Mouse (Mus musculus) liver (tissue): ENCODE results near the gene Klf17.
"Not testable (repeated sequence)": the region's sequence is repeated elsewhere in the genome, so short reads cannot be mapped to it uniquely, and the experiment has no call there.

Source experiments
- DNase-seq: peaks from one replicate; pipeline ENCODE4 v3.0.0-alpha.2; 2020; ENCODE audit warnings: mixed read lengths

Gene Klf17

DNA sequence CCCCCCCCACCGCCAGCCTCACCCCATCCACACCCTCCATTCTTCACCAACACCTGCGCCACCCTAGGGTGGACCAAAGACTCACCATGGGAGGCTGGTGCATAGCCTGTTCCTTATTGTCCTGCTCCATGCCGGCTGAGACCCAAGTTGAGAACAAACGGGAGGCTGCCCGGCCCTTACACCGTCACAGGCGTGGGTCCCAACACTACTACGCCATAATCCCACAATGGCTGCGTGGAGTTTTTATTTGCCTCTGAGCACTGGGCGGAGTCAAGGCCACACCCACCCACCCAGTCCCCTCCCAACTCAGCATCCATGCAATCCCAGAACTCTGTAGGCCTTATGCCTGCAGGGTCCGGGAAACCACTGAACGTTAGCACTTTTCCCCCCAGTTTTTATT, at the start of gene Klf17:
Gene Klf17, minus strand, starts transcription at position 233 of the 400 bp plus-strand sequence.
- DNase-seq, result no peak

DNA sequence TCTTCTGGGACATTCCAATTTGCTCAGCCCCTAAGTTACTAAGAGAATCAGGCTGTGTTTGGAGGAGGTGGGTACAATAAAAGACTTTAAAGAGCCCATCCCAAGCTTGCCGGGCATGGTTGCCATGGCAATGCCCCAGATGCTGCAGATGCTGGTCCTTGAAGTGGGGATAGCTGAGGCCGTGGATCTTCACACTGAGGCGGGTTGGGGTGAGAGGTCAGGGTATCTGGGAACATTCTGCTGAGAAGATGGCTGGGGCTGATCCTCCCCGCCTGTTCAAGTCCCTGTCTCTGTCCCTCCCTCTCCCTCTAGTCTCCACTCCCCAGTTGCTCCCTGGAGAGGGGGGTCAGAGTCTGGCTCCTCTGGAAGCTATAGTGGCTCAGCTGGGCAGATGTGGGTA, 48.9 kb upstream of the Klf17 start:
- no peak for DNase-seq

DNA sequence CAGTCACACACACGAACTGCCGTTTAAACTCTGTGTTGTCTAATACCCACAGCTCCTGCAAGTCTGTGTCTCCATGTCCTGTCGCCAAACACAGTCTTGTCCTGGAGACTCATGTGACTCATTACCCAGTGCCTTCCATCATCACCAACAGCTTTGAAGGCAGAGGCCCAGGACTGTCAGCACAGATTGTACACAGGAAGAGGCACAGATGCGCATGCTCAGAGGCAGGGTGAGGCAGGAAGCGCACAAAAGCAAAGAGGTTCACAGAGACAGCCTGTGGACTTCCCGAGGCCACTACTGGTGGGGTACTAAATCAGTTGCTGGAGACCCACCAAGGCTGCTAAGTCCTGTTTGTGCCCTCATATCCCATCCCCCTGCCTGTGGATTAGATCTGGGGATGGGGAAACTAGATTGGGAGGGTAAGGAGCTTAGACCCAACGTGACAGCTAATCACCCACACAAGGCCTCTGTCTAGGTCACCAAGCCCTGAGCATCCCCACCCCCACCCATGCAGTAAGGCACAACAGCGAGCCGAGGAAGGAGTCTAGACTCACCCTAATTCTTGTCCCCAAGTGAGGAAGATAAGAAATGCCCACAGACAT, 48.2 kb upstream of the Klf17 start:
- DNase-seq, result no peak

DNA sequence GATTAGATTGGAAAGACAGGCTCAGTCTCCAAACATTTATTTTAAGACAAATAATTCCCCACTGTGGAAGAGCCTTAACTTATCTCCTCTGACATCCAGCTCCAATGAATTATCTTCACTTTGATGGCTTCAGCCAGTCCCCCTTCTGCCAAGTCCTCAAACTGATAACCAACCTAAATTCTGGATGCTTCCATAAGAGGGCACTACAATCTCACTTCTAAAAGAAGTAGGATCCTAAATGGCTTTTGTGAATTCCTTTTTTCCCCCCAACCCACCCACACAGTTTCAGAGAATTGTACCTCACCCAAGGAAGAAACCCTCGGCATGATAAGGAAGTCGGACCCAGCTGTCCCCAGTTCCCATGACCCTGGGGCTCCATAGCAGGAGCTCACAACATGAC, 45.5 kb upstream of the Klf17 start:
- no peak for DNase-seq

DNA sequence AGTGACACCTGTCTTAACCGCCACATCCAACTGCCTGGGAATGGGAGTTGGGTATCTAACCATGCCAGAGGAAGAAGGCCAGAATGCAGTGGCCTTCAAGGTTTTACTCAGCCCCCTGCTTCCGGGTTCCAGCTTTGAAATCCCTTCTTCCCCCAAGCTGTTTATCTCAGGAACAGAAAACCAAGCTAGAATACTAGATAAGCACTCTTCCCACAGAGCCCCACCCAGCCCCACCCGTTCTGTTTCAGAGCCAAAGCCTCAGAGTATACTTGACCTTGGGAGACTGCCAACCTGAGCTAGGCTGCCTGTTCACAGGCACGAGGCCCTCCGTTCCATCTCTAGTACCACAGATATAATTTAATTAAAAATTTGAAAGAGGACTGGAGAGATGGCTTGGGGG, 41.5 kb upstream of the Klf17 start:
- peak; percentile 69 for DNase-seq

DNA sequence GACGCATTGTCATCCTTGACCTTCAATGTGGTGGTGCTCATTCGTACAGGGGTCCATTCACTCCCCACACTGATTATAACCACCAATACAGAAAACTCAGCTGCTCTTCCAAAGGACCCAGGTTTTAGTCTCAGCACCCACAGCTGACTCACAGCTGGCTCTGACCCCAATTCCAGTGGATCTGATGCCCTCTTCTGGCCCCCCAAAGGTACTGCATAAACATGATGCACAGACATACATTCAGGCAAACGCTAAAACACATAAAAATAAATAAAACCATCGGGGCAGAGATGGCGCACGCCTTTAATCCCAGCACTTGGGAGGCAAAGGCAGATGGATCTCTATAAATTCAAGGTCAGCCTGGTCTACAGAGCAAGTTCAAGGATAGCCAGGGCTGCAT, 34.5 kb upstream of the Klf17 start:
- DNase-seq, result no peak

DNA sequence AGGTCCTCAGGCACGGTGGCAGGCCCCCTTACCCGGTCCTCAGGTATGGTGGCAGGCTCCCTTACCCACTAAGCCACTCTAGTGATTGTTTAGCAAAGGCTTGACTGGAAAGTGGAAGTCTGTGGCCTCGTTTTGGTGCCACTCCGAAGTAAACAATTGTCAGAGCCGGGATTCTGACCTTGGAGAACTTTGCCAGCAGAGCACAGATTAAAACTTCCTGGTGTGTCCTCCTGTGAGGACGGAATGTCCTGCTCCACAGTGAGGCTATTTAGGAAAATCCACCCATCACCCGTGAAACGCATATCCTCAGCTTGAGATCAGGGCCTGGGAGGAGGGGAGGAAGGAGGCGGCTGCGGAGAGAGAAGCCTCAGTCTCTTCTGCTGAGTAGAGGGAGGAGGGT, 22.9 kb upstream of the Klf17 start:
- no peak for DNase-seq

DNA sequence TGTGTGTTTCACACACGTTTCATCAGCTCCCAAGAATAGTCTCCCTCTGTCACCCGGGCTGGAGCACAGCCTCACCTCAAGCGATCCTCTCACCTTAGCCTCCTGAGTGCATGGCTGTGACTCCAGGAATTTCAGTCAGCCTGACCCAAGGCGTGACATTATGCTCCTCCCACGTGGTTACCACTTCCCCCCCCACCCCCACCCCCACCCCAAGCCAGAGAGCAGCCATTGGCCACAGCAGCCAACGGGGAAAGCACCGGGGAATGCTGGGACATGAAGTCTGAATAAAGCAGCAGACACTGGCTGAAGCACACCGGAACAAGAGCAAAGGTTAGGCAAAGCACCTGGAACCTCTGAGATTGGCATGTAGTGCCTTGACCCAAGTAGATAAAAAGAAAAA, 21.5 kb upstream of the Klf17 start:
- DNase-seq, result peak; percentile 80

DNA sequence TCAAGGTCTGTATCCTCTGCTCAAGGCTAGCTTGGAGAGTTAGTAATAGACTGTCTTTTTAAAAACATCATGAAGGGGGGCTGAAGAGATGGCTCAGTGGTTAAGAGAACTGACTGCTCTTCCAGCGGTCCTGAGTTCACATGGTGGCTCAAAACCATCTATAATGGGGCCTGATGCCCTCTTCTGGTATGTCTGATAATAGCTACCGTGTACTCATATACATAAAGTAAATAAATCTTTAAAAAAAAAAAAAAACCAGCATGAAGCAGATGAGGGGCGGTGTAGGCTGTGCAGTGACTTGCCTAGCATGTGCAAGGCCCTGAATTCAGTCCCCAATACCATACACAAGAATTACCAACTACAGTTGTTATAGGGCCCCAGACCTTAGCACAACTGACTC, 17.5 kb upstream of the Klf17 start:
- DNase-seq, result no peak

DNA sequence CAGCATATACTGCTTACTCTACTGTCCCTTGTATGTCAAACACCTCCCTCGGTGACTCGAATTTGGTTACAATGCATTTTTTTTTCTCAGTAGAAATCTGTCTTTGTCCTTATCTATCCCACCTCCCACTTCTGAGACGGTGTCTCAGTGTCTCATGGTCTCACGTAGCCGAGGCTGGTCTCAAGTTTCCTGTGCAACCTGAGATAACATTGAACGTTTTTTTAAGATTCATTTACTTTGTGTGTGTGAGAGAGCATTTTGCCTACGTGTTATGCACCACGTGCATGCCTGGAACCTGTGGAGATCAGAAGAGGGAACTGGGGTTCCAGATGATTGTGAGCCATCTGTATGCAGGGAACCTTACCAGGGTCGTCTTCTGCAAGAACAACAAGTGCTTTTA, 7.5 kb upstream of the Klf17 start:
- DNase-seq, result no peak

DNA sequence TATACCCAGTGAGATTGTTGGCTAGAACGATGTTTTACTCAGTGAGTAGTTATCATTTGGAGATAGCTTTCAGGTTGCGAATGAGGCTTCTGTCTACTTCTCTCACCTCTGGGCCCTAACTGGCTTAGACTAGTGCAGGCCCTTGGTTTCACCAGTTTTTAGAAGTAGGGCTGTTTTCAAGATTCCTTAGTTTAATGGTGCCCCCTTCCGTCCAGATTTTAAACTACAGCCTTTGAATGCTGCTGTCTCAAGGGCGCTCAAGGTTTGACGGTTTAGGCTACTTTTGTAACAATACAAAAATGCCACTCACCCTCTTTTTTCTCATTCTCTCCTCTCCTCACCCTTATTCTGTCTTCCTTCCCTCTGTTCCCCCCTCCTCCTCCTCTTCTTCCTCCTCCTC, 5.5 kb upstream of the Klf17 start:
- DNase-seq, result peak; percentile 50

DNA sequence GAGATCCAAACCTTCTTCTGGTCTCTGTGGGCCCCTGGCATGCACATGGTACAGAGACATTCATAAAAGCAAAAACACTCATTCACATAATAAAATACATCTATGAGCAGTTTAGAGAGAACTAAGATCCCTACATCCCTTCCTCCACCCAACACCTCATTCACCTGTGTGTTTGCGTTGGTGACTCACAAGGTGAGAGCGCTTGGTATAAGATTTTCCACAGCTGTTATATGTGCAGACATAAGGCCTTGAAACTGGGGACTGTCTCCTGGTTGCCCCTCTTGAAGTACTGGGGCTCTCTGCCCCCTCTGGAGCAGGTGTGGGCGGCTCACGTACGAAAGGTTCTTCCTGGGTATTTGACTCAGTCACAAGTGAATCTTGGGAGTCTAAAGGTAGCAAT, 5.3 kb downstream of the Klf17 start:
- no peak for DNase-seq

DNA sequence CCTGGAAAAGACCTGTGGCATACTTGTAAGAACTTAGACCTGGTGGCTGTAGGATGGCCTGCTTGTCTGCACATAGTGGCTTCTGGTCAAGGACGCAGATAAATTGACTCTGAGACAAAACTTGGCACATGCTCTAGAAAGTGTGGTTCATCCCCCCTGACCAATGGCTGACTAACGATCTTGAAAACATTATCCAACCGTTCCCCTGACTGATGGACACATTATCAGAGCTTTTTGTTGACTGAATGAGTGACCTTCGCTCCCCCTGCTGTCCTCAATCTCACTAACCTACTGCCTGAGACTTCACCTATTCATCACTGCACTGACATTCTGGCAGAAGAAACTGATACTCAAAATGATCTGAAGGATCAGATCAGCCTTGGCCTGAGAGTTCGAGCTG, 13.0 kb downstream of the Klf17 start:
- not testable (repeated sequence) for DNase-seq

DNA sequence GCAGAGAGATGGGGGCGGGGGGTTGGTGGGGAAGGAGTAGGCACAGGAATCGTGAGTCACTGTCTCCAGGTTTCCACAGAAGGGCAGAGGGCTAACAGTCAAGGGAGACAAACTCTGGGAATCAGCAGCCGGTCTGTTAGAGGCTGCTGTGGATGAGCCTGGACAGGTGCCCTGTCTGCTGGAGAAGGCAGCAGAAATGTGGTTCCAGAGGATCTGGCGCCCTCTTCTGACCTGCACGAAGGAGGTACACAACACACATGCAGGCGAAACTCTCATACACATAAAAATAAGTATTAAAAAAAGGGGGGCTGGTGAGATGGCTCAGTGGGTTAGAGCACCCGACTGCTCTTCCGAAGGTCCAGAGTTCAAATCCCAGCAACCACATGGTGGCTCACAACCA, 27.9 kb downstream of the Klf17 start:
- DNase-seq, result peak; percentile 25

DNA sequence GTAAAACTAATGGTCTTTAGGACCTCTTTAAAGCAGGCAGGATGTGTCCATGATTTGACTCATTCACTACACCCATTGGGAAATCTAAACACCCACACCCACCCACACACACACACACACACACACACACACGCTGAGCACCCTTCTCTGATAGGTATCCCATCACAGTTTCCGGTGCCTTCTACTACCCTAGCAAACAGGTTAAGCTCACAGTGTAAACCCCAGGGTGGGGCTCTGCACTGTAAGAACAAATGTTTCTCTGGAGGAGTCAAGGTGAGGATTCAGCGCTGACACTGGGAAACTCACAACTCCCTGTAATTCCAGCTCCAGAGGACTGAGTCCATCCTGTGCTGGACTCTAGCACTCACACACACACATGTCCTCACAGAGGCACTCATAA, 33.5 kb downstream of the Klf17 start:
- DNase-seq, result no peak

DNA sequence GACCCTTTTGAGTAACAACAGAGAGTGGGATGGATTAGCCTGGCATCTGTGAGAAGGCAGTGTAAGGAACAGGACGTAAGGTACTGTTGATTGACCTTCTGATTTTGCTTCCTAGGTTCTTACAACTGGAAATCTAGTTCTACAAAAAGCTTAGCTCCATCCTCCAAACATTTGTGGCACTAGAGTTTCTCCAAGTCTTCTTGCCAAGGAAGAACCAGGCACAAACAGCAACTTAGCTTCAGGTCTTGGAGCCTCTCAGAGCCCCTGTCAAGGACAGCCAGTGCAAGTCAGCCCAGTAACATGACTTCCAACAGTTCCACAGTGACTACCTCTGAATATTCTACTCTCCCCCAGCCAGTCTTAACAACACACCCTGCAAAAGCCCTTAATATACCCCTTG, 41.3 kb downstream of the Klf17 start, which contains the start of gene Gm12845:
Gene Gm12845, plus strand, starts transcription at position 301 of the 400 bp plus-strand sequence.
- DNase-seq, result no peak

DNA sequence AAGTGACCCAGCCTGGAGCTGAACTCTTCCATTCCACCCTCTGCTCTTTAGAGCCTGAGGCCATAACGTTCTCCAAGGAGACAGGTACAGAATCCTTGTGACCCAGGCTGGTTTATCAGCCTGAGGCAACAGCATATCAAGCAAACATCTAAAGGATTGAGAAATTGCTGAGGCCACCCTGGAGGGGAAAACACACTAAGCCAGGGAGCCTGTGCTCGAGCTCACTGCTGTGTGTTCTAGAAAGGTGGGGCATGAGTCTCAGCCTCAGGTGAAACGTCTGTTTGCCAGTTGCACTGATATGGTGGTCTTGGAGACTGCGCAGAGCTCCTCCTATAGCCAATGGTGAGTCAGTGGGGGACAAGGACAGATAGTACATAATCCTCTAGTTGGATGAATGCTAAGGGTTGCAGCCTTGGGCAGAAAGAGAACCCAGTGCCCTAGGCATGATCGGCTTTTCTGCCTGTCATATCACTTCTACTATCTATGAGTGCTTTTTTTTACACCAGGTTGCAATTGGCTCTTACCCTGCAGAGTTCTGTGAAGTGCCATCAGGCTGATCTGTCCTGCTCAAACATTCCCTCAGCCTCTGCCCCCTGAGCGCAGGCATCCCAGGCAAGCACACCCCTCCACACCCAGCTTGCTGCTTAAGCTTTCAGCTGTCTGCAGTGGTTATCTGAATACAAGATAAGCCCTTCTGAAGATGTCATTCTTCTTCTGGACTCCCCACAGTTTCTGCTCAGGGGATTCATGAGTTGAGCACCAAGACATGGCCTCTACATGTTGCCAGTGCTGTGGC, 51.9 kb downstream of the Klf17 start:
- DNase-seq, result no peak

DNA sequence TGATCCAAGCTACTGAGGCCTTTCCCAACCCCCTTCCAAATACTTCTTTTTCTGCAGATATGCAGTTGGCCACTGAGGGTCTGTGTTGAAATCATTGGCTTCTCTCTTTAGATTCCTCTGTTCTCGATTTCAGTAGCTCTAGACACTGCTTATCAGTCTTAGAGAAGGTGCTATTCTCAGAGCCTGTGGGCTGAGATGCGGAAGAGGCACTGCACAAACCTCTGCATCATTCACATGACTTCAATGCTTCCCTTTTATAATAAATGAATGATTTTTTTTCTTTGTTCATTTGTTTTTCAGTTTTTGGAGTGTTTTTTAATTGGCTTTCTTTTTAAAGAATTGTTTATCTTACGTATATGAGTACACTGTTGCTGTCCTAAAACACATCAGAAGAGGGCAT, 53.1 kb downstream of the Klf17 start:
- no peak for DNase-seq

DNA sequence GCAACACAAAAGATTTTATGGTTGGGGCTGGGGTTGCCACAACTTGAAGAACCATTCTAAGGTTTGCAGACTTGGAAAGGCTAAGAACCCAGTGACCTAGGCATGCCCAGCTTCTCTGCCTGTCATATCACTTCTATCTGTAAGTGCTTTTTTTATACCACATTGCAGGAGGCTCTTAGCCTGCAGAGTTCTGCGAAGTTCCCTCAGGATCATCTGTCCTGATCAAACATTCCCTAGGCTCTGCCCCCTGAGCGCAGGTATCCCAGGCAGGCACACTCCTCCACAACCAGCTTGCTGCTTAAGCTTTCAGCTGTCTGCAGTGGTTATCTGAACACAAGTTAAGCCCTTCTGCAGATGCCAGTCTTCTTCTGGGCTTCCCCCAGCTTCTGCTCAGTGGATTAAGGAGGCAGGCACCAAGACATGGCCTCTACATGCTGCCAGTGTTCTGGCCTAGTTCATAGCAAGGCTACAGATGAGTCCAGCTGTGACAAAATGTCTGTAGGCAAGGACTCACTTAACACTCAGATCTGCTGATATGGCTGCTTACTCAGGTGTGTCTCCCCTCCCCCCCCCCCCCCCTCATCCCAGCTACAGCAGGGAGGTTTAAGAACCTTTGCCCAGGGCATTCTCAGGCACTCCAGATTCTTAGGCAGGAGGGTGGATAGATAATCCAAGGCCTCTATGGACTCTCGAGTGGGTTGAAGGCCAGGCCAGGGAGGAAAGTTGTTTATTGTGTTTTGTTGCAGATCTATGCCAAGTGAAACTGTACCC, 56.5 kb downstream of the Klf17 start:
- no peak for DNase-seq
